Mouse (Mus musculus): Measurements from ENCODE around the gene Tgfb2. TPM values are rescaled to one million over a fixed set of nuclear protein-coding genes. Genes with fewer than 3 reads are reported as not detected.

Gene Tgfb2
- total and polyA plus RNA-seq, 3 experiments = 0.02 to 0.33 (median 0.30) TPM

- Histone ChIP-seq H3K27me3 (ENCODE audit: insufficient read depth, low read length) (no peaks in the 10 kb centered on the region), H3K9me3 (replicated peaks) (peaks cover 28% of the 10 kb centered on the region), H3K4me3 (ENCODE audit: low read depth, low read length) (no peak overlapping the region), H3K36me3 (replicated peaks) (no peaks in the 10 kb centered on the region), H3K4me1 (ENCODE audit: insufficient read depth, low read depth, low read length) (no peaks in the 10 kb centered on the region)
- ATAC-seq (ENCODE audit: extremely low read depth, insufficient number of reproducible peaks, low FRiP score, poor library complexity, severe bottlenecking) (no peak), DNase-seq (ENCODE audit: low spot score) (no peak)
- TF ChIP-seq TAL1 (conservative IDR thresholded peaks at IDR 0.05; ENCODE audit: low read depth, low read length) (no peak), GATA1 (IDR thresholded peaks at IDR 0.05; ENCODE audit: borderline replicate concordance, low read length) (no peak), POLR2AphosphoS5 (IDR thresholded peaks at IDR 0.05; ENCODE audit: insufficient replicate concordance, low read depth, low read length) (no peak)
Measured at GRCm38 (mm10) chr1:186630971-186631370, 74.8 kb downstream of the Tgfb2 start.

GRCm38 (mm10) chr1:186627451-186627995 lies 78.3 kb downstream of the Tgfb2 start:
- H3K4me1 ChIP-seq (ENCODE audit: insufficient read depth, low read depth, low read length) = no peaks in the 10 kb centered on the region
- peaks cover 26% of the 10 kb centered on the region for H3K9me3 ChIP-seq (replicated peaks)
- no peak for DNase-seq (ENCODE audit: low spot score)
- no peak for ATAC-seq (ENCODE audit: extremely low read depth, insufficient number of reproducible peaks, low FRiP score, poor library complexity, severe bottlenecking)
- no peaks in the 10 kb centered on the region for H3K27me3 ChIP-seq (ENCODE audit: insufficient read depth, low read length)
- no peaks in the 10 kb centered on the region for H3K36me3 ChIP-seq (replicated peaks)
- H3K4me3 ChIP-seq (ENCODE audit: low read depth, low read length) = no peak overlapping the region
- TF ChIP-seq TAL1 (conservative IDR thresholded peaks at IDR 0.05; ENCODE audit: low read depth, low read length) = no peak
- no peak for TF ChIP-seq GATA2 (IDR thresholded peaks at IDR 0.05; ENCODE audit: borderline replicate concordance, low read depth, low read length)
- TF ChIP-seq CTCF (IDR thresholded peaks at IDR 0.05; ENCODE audit: low read depth, low read length) = no peak
- no peak for TF ChIP-seq GATA1 (IDR thresholded peaks at IDR 0.05; ENCODE audit: borderline replicate concordance, low read length)
- TF ChIP-seq POLR2AphosphoS5 (IDR thresholded peaks at IDR 0.05; ENCODE audit: insufficient replicate concordance, low read depth, low read length) = no peak

- TF ChIP-seq POLR2AphosphoS5 (IDR thresholded peaks at IDR 0.05; ENCODE audit: insufficient replicate concordance, low read depth, low read length) (no peak), CTCF (IDR thresholded peaks at IDR 0.05; ENCODE audit: low read depth, low read length) (no peak), GATA2 (IDR thresholded peaks at IDR 0.05; ENCODE audit: borderline replicate concordance, low read depth, low read length) (no peak), TAL1 (conservative IDR thresholded peaks at IDR 0.05; ENCODE audit: low read depth, low read length) (no peak), GATA1 (IDR thresholded peaks at IDR 0.05; ENCODE audit: borderline replicate concordance, low read length) (no peak)
- DNase-seq (ENCODE audit: low spot score) (no peak), ATAC-seq (ENCODE audit: extremely low read depth, insufficient number of reproducible peaks, low FRiP score, poor library complexity, severe bottlenecking) (no peak)
- H3K9me3 ChIP-seq (replicated peaks) = peaks cover 25% of the 10 kb centered on the region
- no peaks in the 10 kb centered on the region for H3K27me3 ChIP-seq (ENCODE audit: insufficient read depth, low read length)
- H3K36me3 ChIP-seq (replicated peaks) = no peaks in the 10 kb centered on the region
- no peak overlapping the region for H3K4me3 ChIP-seq (ENCODE audit: low read depth, low read length)
- H3K4me1 ChIP-seq (ENCODE audit: insufficient read depth, low read depth, low read length) = no peaks in the 10 kb centered on the region
Measured at GRCm38 (mm10) chr1:186624474-186624873, 81.3 kb downstream of the Tgfb2 start.

GRCm38 (mm10) chr1:186621812-186622211 lies 84.0 kb downstream of the Tgfb2 start:
- Histone ChIP-seq H3K9me3 (replicated peaks) (peaks cover 25% of the 10 kb centered on the region), H3K36me3 (replicated peaks) (no peaks in the 10 kb centered on the region), H3K27me3 (ENCODE audit: insufficient read depth, low read length) (no peaks in the 10 kb centered on the region), H3K4me3 (ENCODE audit: low read depth, low read length) (no peak overlapping the region), H3K4me1 (ENCODE audit: insufficient read depth, low read depth, low read length) (no peaks in the 10 kb centered on the region)
- no peak for DNase-seq (ENCODE audit: low spot score)
- TF ChIP-seq TAL1 (conservative IDR thresholded peaks at IDR 0.05; ENCODE audit: low read depth, low read length) (no peak), POLR2AphosphoS5 (IDR thresholded peaks at IDR 0.05; ENCODE audit: insufficient replicate concordance, low read depth, low read length) (no peak), CTCF (IDR thresholded peaks at IDR 0.05; ENCODE audit: low read depth, low read length) (no peak), GATA2 (IDR thresholded peaks at IDR 0.05; ENCODE audit: borderline replicate concordance, low read depth, low read length) (no peak), GATA1 (IDR thresholded peaks at IDR 0.05; ENCODE audit: borderline replicate concordance, low read length) (no peak)
- no peak for ATAC-seq (ENCODE audit: extremely low read depth, insufficient number of reproducible peaks, low FRiP score, poor library complexity, severe bottlenecking)

GRCm38 (mm10) chr1:186618285-186618684 lies 87.5 kb downstream of the Tgfb2 start:
- ATAC-seq (ENCODE audit: extremely low read depth, insufficient number of reproducible peaks, low FRiP score, poor library complexity, severe bottlenecking) (no peak), DNase-seq (ENCODE audit: low spot score) (no peak)
- Histone ChIP-seq H3K4me1 (ENCODE audit: insufficient read depth, low read depth, low read length) (no peaks in the 10 kb centered on the region), H3K36me3 (replicated peaks) (no peaks in the 10 kb centered on the region), H3K9me3 (replicated peaks) (peaks cover 27% of the 10 kb centered on the region), H3K4me3 (ENCODE audit: low read depth, low read length) (no peak overlapping the region), H3K27me3 (ENCODE audit: insufficient read depth, low read length) (no peaks in the 10 kb centered on the region)
- TF ChIP-seq GATA2 (IDR thresholded peaks at IDR 0.05; ENCODE audit: borderline replicate concordance, low read depth, low read length) = no peak
- no peak for TF ChIP-seq CTCF (IDR thresholded peaks at IDR 0.05; ENCODE audit: low read depth, low read length)
- TF ChIP-seq POLR2AphosphoS5 (IDR thresholded peaks at IDR 0.05; ENCODE audit: insufficient replicate concordance, low read depth, low read length) = no peak
- no peak for TF ChIP-seq GATA1 (IDR thresholded peaks at IDR 0.05; ENCODE audit: borderline replicate concordance, low read length)
- TF ChIP-seq TAL1 (conservative IDR thresholded peaks at IDR 0.05; ENCODE audit: low read depth, low read length) = no peak

GRCm38 (mm10) chr1:186611371-186611770 lies 94.4 kb downstream of the Tgfb2 start:
- no peaks in the 10 kb centered on the region for H3K36me3 ChIP-seq (replicated peaks)
- H3K4me1 ChIP-seq (ENCODE audit: insufficient read depth, low read depth, low read length) = no peaks in the 10 kb centered on the region
- H3K9me3 ChIP-seq (replicated peaks) = peaks cover 13% of the 10 kb centered on the region
- ATAC-seq (ENCODE audit: extremely low read depth, insufficient number of reproducible peaks, low FRiP score, poor library complexity, severe bottlenecking) (no peak), DNase-seq (ENCODE audit: low spot score) (no peak)
- H3K4me3 ChIP-seq (ENCODE audit: low read depth, low read length) = no peak overlapping the region
- no peaks in the 10 kb centered on the region for H3K27me3 ChIP-seq (ENCODE audit: insufficient read depth, low read length)
- TF ChIP-seq CTCF (IDR thresholded peaks at IDR 0.05; ENCODE audit: low read depth, low read length) (no peak), TAL1 (conservative IDR thresholded peaks at IDR 0.05; ENCODE audit: low read depth, low read length) (no peak), GATA2 (IDR thresholded peaks at IDR 0.05; ENCODE audit: borderline replicate concordance, low read depth, low read length) (no peak), POLR2AphosphoS5 (IDR thresholded peaks at IDR 0.05; ENCODE audit: insufficient replicate concordance, low read depth, low read length) (no peak), GATA1 (IDR thresholded peaks at IDR 0.05; ENCODE audit: borderline replicate concordance, low read length) (no peak)
